Mouse (Mus musculus) bone marrow, adult 2 months (tissue): ENCODE results near the gene Pigf.

ENCODE experiments used
- CTCF ChIP-seq: fragments of 200-500 bp; IDR thresholded peaks from 2 replicates; pipeline ENCODE4 v1.5.1; 2011; ENCODE audit warnings: low read length, control low read depth; ENCODE audit not compliant: control insufficient read depth, insufficient read depth
- POLR2A ChIP-seq: fragments of 200-500 bp; IDR thresholded peaks from 2 replicates; pipeline ENCODE4 v1.6.1; 2011; ENCODE audit warnings: low read depth, mild to moderate bottlenecking, control low read depth, low read length, borderline replicate concordance; ENCODE audit not compliant: control insufficient read depth

GRCm38 (mm10) chr17:86967048-86967447 is 58.2 kb downstream of the Pigf start:
- TF ChIP-seq CTCF (no peak), POLR2A (no peak)
